Mouse (Mus musculus) layer of hippocampus, adult 9-10 months (tissue): ENCODE measurements around the gene Trim46.

Experiments used
- DNase-seq: peaks from one replicate; pipeline ENCODE4 v3.0.0; 2022; ENCODE audit warnings: low spot score

The Trim46 gene

DNA sequence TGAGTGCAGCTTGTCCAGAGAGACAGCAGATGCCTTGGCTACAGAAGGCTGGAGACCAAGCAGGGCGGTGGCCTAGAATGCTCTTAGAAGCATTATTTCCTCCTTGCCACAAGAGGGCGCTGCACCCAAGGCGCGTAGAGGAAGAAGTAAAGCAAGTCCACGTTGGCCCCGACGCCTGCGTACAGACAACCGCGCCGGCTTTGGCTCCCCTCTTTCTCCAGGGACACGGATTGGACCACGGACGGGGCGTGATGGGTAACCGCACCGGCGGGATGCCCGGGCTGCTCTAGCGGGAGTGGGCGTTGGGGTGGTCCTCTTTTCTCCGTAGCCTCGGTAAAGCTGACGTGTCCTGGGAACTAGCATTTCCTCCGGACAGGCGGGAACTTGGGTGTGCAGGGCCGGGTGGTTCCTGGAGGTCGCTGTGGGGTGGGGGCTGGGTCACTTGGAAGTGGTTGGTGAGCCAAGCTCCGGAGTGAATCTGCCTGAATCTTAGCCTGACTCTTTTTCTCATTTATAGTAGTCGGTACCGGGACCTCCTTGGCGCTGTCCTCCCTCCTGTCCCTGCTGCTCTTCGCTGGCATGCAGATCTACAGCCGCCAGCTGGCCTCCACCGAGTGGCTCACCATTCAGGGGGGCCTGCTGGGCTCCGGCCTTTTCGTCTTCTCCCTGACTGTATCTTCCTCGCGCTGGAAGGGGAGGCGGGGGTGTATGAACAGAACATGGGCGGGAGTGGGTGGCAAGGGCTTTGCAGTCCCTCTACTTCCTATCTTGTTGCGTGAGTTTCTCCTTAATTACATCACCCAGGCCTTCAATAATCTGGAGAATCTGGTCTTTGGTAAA is at the start of gene Trim46:
Gene Trim46 (minus strand): TSS at position 49 of the 840 bp plus-strand sequence.
- DNase-seq, result no peak

DNA sequence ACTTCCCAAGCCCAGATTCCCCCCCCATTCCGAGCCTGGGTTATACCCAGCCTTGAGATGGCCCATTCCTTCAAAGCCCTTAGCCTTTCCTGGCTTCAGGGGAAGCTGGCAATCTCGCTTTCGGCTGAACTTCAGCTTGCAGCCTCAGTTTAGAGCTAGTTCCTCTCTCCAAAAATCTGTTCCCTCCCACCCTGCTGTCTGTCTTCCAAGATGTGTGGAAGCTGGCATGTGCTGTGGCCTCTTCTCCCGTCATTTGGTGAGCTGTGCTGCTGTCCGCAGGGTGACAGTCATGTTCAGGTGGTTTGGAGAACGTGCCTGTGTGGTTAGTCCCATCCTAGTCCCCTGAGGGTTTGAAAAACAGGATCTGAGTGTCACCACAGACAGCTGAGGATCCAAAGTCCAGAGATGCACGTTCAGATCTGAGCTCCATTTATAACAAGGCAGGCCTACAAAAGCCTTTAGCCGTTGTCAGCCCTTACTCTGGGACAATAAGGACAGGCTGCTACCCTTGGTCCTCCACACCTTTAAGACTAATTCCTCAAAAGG is 49.6 kb upstream of the Trim46 start:
- no peak for DNase-seq

DNA sequence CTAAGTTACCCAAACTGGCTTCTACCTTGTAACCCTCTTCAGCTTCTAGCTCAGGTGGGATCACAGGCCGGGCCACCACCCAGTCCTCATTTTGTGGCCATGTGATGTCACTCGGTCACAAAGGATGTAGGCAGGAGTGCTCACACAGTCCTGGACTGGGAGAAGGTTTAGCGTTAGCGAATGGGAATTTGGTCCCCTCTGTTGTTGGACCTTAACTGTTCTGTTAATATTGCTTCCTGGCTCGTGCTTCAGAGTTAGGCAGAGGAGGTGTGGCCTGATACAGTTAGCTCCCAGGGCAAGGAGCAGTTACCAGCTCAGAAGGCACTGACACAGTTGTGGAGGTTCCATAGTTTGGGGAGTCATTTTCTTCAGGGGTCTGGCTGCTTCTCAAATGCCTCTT is 48.1 kb upstream of the Trim46 start:
- DNase-seq, result no peak

DNA sequence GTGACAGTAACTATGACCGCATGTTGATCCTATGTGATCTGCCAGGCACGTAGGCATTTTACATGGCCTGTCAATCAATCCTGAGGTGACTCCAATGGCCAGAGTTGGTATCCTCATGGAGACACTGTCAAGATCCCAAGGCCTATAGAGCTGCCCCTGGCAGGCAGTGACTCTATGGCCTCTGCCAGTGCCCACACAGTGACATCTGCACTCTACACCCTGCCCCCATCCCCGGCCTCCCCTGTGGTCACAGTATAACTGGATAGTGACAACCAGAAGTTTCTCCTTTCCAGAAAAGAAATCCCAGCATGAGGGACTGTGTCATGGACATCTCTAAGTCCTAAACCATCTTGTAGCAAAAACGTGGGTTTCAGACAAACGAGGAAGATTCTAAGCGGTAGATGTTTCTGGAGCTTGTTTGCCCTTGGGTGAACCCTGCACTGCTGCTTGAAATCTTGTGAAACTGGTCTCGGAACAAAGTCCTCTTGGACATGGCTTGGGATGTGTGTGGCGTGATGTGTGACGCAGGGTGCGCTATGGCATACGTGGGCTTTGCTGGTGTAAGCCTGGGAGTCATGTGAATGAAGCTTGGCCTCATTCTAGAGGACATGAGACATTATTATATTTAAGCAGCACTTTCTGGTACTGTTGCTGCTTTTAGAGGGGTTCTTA is 47.3 kb upstream of the Trim46 start:
- no peak for DNase-seq

DNA sequence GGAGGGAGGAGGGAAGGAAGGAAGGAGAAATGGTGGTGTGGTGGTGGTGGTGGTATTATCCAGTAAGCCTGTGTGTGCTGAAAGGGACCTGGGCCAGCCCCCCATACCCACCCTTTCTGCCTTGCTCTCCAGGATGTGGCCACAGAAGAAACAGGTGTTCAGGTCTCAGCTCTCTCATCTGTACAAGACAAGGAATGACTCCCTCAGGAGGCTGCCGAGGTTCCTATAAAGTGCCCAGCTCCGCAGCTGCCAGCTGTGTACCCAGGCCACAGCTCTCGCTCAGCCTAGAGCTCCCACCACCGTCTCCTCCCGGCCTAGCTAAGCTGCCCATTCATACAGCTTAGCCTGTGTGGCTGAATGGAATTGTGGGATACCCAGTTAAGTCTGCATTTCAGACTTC is 46.2 kb upstream of the Trim46 start:
- DNase-seq, result no peak

DNA sequence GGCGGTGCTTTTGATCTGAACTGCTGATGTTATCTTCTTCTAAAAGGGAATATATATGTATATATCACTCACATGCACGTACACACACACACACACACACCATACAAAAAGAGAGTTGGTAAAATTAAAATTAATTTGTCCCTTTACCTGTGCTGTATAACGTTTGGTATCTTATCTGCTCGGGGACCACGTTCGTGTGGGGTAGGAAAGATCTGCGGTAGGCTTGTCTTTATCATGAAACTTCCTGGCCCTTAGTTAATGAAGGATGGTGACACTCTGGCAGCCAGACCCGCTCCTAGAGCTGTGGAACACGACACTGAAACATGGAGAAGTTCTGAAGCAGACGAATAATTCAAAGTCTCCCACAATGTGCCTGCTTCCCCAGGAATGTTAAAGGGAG is 45.8 kb upstream of the Trim46 start:
- DNase-seq, result no peak

DNA sequence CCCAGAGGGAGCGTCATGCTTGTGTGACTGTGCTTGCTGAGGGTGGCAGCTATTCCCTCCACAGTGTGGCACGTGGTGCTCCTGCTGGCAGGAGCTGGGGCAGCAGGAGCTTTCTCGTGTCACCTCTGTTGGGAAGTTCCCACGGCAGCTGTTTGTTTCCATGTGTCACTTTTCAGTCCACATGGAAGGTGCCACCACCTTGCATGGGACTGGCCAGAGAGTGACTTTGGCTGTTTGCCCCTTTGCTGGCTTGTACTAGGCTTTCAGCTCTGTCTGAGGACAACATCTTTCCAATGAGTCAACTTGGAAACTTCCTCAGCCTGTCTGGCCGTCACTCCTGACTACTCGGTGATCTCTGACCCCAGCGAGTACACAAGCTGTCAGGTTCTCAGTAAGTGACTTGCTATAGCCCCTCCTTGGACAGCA is 42.4 kb upstream of the Trim46 start:
- no peak for DNase-seq

DNA sequence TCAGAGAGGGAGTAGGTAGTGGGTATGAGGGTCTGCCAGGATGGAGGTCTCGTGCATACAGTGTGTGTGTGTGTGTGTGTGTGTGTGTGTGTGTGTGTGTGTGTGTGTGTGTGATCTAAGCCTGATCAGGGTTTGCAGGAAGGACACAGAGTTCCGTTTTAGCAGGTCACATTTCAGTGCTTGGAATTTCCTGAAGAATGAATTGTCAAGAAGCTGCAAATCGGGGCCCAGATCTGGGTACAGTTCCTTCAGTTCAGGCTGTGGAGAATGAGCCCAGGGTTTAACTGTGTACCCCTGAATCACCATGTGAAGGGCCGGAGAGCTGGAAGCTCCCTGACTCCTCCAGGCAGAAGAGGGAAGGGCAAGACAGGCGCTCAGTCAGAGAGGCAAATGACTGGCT is 41.2 kb upstream of the Trim46 start:
- no peak for DNase-seq

DNA sequence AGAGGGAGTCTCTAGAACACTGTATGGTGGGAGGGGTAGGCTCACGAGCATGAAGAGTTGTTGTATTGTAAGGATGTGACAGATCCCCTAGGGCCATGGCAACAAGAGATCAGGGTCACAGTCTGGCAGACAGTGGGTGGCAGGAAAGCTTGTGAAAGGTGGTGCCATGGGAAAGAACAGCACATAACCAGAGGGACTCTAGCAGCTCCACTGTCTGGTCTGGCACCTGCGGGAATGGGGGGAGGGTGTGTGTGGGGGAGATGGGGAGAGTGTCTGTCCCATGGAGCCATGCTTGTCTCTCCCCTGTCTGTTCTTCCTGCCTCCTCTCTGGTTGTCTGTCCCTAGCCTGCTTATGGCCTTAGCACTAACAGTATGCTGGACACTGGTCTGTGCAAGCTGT is 39.4 kb upstream of the Trim46 start:
- no peak for DNase-seq

DNA sequence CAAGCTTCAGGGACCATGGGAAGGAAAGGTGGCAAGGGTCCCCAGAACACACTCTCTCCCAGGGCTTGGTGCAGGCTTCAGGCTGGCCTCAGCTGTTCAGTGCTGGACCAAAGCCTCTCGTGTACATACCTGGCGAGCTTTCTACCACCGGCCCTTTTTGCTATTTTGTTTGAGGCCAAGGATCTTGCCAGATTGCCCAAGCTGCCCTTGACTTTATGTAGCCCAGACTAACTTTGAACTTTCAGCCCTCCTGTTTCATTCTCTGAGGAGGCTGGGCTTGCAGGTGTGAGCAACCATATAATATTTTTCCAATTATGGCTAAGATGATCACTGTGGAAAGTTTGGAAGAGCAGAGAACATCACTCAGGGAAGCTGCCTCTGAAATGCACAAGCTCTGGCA is 38.2 kb upstream of the Trim46 start:
- no peak for DNase-seq

DNA sequence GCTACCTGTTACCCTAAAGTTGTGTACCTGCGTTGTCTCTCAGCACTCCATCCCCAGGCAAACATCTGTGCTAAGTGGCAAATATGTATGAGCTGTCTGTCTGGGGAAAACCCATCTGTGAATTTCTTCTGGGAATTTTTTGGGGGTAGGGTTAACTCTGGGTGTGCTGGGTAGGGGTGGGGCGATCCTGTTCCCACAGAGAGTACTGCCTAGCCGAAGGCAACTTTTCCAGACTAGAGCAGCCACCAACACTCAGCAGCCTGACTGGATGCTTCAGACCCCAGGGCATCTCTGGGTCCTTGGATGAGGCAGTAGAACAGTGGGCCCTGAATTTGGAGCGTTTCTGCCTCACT is 36.2 kb upstream of the Trim46 start:
- no peak for DNase-seq

DNA sequence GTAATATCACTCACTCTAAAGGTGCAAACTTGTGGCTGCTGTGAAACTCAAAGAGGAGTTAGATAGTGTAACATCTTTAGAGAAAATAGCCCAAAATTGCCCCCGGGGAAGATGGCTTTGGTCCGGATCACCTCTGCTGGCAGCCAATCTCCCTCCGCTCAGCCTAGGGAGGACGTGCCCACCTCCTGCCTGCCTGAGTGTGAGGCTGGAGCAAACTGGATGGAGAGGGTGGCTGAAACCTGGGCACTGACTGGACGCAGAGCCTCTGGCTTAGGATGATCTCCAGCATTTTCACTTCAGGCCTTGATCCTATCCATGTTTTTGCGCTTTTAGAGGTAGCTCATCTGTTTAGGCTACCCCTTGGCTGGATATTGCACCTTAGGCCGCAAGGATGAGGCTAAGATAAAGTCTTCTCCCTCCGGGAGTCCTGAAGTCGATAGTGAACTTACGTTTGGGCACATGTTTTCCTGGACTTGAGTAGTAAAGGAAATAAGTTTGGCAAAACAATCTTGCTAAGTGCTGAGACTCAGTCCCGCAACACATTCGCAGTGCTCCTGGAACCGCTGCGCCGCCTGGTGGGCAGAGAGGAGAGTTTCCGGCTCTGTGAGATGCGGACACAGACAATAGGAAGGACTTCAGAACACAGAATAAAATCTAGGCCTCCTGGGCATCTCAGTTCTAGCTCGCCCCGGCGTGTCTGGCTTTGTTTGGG is 35.6 kb upstream of the Trim46 start:
- no peak for DNase-seq

DNA sequence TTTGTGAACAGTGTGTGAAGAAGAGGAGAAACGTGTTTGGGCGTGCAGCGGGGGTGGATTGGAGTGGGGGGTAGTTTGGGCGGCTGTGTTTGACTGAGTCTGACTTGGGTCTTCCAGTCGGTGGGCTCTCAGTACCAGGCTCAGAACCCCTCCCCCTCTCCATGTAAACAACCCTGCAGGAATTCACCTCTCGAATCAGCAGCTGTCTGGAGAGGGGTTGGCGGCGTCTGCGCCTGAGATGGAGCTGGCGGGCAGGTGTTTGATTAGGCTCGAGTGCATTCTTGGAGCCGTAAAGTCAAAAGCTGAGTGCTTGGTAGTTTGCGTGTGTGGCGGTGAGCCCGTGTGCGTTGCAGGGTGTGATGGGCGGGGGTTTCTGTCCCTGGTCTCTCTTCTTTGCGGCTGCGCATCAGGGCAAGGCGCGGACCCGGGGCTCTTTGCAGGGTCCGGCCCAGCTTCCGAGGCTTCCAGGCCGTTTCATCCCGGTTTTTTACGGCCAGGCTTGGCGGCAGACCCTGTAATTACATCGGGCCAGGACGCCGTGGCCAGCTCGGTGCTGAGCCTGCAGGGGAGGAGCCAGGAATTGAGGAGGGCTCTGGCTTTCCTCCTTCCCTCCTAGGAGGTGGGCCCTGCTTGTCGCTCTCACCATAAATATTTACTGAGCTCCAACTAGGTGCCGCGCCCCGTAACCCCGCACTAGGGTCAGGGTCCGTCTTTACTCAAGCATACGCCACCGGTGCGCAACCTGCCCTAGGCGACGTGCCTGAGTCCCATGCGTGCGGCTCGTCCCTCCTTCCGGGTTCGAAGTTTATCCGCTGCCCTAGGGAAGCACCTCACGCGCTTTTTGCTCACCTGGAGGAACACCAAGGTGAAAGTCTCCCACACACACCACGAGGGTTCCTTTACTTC is 34.8 kb upstream of the Trim46 start, which contains the start of gene Efna1:
Gene Efna1 (minus strand): TSS at position 537 of the 906 bp plus-strand sequence.
- no peak for DNase-seq

DNA sequence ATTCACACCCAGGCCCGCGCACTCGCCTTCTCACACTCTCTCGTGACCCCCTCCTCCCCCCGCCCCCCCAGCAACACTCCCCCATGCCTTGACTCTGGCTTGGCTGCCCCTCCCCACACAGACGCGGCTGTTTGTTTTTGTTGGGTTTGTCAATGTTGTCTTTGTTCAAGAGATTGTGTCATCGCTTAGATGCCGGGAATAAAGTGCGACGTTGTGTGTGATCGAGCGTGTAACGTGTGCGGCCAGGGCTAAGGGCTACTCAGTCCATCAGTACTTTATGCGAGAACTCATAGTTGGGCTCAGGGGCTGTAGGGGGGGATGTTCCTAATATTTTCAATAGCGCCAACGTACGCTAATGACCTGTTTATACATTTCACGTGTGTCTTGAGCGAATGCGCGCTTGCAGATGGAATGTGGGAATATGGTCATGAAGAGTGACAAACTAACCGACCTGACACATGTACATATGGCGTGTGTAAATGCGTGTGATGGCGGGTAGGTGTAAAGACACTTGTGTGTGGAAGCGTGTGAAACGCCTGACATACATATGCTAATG is 34.0 kb upstream of the Trim46 start:
- no peak for DNase-seq

DNA sequence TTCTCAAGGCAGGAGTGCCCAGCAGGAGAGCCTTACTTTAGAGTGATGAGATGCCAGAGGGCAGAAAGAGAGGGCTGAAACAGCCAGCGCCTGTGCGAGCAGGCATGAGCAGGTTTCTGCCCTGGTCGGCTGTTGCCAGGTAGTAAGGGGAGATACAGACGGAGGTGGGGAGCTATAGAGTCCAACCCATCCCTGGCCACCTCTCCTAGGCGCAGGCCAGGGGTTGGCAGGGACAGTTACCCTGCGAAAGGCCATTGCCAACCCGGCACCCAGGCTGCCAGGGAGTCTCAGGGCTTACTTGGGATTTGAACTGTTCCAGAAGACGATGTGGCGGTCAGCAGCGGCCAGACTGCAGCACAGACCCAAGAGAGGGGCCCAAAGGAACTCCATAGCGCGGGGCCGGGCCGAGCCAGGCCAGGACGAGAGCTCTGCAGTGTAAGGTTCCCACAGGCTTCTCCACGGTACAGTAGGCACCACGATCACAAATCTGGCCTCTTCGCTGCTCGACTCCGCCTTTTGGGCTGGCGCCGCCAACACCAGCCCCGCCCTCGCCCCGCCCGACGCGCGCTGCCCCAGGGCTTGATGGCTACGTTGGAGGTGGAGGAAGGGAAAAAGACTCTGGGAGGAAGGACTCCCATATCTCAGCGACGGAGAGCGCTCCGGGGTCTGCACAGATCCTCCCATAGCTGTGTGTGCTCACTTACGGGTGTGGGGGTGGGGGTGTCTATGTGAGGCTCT is 33.2 kb upstream of the Trim46 start:
- no peak for DNase-seq

DNA sequence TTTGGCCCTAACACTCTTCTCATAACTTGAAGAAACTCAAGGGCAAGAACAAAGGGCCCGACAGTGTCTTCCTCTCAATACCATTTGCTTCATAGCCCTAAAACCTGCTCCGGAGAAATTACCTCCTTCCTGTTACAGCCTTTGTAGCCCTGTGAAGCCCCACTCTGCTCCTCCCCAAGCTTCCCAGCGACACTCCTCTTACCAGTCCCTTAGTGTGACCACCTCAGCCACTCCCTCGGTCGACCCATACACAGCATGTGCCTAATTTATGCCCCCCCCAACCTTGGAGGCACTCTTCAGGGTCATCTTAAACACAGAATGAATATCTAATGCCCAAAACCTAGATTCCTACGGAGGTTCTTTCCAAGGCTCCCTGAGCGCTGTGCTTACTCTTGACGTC is 32.5 kb upstream of the Trim46 start:
- no peak for DNase-seq

DNA sequence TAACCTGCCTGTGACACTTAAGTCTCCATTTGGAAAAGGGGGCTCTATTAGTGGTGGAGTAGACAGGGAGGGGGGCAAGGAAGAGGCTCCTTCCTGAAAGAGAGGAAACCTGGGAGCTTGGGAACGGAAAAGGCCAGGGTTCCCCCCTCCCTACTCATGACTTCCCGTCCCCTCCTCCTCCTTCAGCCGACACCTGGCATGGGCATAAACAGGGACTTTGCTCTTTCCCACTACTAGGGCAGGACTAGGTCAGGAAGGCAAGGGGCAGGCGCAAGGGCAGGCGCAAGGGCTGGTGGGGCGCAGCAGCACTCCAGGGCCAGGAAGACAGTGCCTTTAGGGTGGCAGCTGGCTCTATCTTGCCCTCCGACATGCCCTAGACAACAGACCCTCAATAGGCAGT is 32.0 kb upstream of the Trim46 start:
- DNase-seq, result no peak

DNA sequence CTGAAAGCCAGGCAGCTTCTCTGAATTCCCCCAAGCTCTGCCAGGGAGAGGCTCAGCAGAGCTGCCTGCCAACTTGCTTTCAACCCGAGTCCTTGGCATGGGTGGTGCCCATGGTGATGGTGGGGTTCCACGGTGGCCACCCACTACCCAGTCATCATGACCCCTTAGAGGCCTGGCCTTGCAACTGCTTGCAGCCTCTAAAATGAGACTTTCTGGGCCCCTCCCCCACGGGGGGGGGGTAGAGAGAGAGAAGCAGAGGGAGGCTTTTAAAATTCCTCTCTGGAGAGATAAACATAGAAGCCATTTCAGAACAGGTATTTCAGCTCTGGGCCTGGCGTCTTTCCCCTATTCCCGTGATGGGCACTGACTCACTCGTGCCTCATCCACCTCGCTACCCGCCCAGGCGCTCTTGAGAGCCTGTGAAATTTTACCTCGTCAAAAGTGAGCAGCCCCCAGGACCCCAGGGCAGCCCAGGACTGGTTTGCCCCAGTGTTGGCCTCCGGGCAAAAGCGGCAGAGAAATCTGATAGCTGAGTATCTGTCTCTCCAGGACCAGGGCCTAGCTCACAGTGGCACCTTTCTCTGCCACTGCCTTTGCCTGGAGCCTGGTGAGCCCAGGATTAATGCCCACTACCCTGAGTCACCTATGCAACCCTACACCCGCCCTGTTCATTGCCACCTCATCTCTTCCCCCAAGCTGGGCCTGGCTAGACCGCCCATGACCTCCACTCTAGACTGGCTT is 31.3 kb upstream of the Trim46 start:
- no peak for DNase-seq

DNA sequence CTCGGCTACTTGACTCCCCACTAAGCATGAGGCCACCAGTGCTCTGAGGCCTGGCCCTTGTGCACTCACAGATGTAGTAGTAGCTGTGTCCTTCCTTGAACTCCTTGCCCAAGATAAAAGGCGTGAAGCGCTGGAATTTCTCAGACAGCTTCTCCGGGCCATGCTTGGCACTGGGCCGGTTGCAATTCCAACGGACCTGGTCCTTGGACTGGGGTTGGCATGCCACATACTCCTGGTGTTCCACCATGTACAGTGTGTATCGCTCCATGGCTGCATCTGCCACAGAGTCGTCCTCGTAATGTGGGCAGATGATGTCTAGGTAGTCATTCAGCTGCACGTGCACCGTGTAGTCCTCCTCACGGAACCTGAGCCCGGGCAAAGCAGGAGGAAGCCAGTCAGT is 30.0 kb upstream of the Trim46 start:
- DNase-seq, result no peak

DNA sequence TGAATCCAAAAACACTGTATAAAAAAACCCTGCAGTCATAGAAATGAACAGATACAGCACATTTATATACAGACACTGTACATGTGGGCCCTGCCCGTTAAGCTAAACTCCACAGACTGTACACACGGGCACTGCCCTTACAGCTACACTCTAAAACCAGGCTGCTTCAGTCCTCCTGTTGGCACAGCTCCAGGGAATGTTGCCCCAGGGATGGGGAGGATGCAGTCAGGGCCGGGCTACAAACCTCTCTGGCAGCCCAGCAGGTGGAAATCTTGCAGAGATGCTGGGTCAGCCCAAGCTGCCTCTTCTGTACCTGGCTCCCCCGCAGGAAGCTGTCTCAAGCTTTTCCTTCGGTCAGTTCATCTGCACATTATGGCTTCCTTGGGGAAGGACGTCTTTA is 25.7 kb upstream of the Trim46 start:
- DNase-seq, result no peak
